Mouse (Mus musculus) lung, embryonic 15.5 days (tissue): ENCODE results near the gene Cd164. TPM values are rescaled to one million over a fixed set of nuclear protein-coding genes. Genes with fewer than 3 reads are reported as not detected.

Experiments
- ATAC-seq: fragments of 200-750 bp; cut with Nextera tagmentation; 2 replicates; pipeline ENCODE4 v1.8.0; 2017; ENCODE audit warnings: moderate number of reproducible peaks, borderline replicate concordance; ENCODE audit not compliant: low FRiP score, low TSS enrichment; ENCODE audit errors: extremely low read depth
- H3K27ac ChIP-seq: fragments of 300-500 bp; sonication (generic); 2 replicates; pipeline ENCODE4 v1.5.1; 2015; ENCODE audit warnings: moderate library complexity, mild to moderate bottlenecking, inconsistent platforms
- H3K27me3 ChIP-seq: fragments of 300-500 bp; sonication (generic); 2 replicates; pipeline ENCODE4 v1.6.1; 2015; ENCODE audit warnings: inconsistent platforms
- H3K36me3 ChIP-seq: fragments of 300-500 bp; sonication (generic); 2 replicates; pipeline ENCODE4 v1.6.1; 2015; ENCODE audit warnings: inconsistent platforms
- H3K4me1 ChIP-seq: fragments of 300-500 bp; sonication (generic); 2 replicates; pipeline ENCODE4 v1.6.1; 2015; ENCODE audit warnings: inconsistent platforms
- H3K4me2 ChIP-seq: fragments of 300-500 bp; sonication (generic); 2 replicates; pipeline ENCODE4 v1.6.1; 2015; ENCODE audit warnings: inconsistent platforms, mild to moderate bottlenecking, moderate library complexity
- H3K4me3 ChIP-seq: fragments of 300-500 bp; sonication (generic); 2 replicates; pipeline ENCODE4 v1.5.1; 2015; ENCODE audit warnings: mild to moderate bottlenecking, inconsistent platforms
- H3K9ac ChIP-seq: fragments of 300-500 bp; sonication (generic); 2 replicates; pipeline ENCODE4 v1.6.1; 2015; ENCODE audit warnings: inconsistent platforms
- H3K9me3 ChIP-seq: fragments of 300-500 bp; sonication (generic); 2 replicates; pipeline ENCODE4 v1.6.1; 2016; ENCODE audit warnings: inconsistent platforms
- WGBS: fragments of 180-500 bp; shearing (Covaris S2); methylation state at CpG from one replicate; pipeline ENCODE4 v1.1.7; 2015; 5-methylcytosine and 5-hydroxymethylcytosine counted together
- polyA plus RNA-seq: library from polyadenylated mRNA; unstranded; fragments of >200 nt; fragmentation: Nextera tagmentation; extraction: Ambion mirVana; gene quantifications from 2 replicates; pipeline ENCODE4 v1.2.1, GENCODE M21; 2015

Gene Cd164
- polyA plus RNA-seq, result 171 and 176 TPM in 2 replicates

DNA sequence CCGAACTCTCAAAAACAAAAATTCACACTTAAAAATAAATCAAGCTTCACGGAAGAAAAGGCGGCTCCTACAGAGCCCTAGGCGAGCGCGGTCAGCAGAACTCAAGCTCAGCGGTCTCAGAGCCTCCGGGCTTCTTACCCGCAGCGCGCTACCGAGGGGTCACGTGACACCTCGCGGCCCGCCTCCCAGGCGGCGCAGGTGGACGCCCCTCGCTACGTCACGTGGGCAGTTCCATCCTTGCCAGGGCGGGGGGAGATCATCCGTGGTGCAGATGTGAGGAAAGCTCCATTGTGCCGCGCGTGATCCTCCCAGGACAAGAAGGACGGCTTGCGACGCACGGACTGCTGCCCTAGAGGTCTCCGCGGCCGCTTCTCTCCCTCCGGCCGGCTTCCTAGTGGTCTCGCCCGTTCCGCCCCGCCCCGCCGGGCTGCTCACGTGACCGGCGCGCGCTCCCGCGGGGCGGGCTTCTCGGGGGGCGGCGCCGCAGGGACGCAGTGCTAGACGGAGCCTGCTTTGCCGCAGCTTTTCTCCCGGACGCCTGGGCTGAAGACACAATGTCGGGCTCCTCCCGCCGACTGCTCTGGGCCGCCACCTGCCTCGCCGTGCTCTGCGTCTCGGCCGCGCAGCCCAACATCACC, at the start of gene Cd164:
Cd164 (plus strand) TSS at position 434 of the 638 bp plus-strand sequence.
- Histone ChIP-seq H3K4me2 (peak within 1 kb of the TSS; percentile 77), H3K27ac (peak within 1 kb of the TSS; percentile 97), H3K36me3 (no peaks in the 10 kb centered on the region), H3K4me1 (peaks cover 31% of the 10 kb centered on the region), H3K9me3 (no peaks in the 10 kb centered on the region), H3K4me3 (peak within 1 kb of the TSS; percentile 98), H3K9ac (peak within 1 kb of the TSS; percentile 95), H3K27me3 (no peaks in the 10 kb centered on the region)
- peak; percentile 94 for ATAC-seq
- WGBS, result under 1% methylated on average over 67 of the region's 69 CpGs

GRCm38 (mm10) chr10:41470693-41471092, 48.5 kb upstream of the Cd164 start:
- WGBS, result 74% methylated on average over 3 of the region's 3 CpGs
- no peaks in the 10 kb centered on the region for H3K27me3 ChIP-seq
- H3K27ac ChIP-seq, result no peak overlapping the region
- H3K36me3 ChIP-seq, result 0 out of 2 replicates have a peak, but pooled peaks cover 1% of the 10 kb centered on the region
- no peak overlapping the region for H3K9ac ChIP-seq
- H3K4me2 ChIP-seq, result no peak overlapping the region
- no peak for ATAC-seq
- H3K9me3 ChIP-seq, result no peaks in the 10 kb centered on the region
- no peak overlapping the region for H3K4me3 ChIP-seq
- H3K4me1 ChIP-seq, result peaks cover 26% of the 10 kb centered on the region

DNA sequence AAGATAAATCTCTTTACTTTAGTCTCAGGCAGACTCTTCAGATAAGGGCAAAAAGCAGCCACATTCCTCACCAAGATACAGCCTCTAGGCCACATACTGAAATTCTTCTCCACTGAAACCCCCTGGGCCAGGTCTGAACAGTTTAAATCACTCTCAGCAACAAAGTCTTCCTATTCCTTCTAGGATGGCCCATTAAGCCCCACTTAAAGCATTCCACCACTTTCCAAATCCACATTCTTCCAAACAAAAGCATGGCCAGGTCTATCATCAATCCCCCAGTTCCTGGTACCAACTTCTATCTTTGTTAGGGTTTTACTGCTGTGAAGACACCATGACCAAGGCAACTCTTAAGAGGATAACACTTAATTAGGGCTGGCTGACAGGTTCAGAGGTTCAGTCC, 46.7 kb upstream of the Cd164 start:
- Histone ChIP-seq H3K36me3 (no peaks in the 10 kb centered on the region), H3K27ac (0 out of 2 replicates have a peak overlapping the region, but pooled peaks have one; percentile 12), H3K4me3 (no peak overlapping the region), H3K27me3 (no peaks in the 10 kb centered on the region), H3K9me3 (no peaks in the 10 kb centered on the region), H3K4me1 (peaks cover 30% of the 10 kb centered on the region), H3K9ac (no peak overlapping the region), H3K4me2 (no peak overlapping the region)
- no peak for ATAC-seq

- no peaks in the 10 kb centered on the region for H3K27me3 ChIP-seq
- H3K36me3 ChIP-seq, result no peaks in the 10 kb centered on the region
- ATAC-seq, result no peak
- H3K9ac ChIP-seq, result no peak overlapping the region
- no peak overlapping the region for H3K4me3 ChIP-seq
- H3K4me1 ChIP-seq, result peaks cover 33% of the 10 kb centered on the region
- H3K4me2 ChIP-seq, result no peak overlapping the region
- no peaks in the 10 kb centered on the region for H3K9me3 ChIP-seq
- 0 out of 2 replicates have a peak overlapping the region, but pooled peaks have one; percentile 12 for H3K27ac ChIP-seq
- WGBS, result 72% methylated on average over 5 of the region's 5 CpGs
Observed at GRCm38 (mm10) chr10:41472962-41473481, 46.2 kb upstream of the Cd164 start.

- WGBS, result 48% methylated on average over 6 of the region's 6 CpGs
- Histone ChIP-seq H3K4me3 (no peak overlapping the region), H3K4me2 (no peak overlapping the region), H3K9me3 (no peaks in the 10 kb centered on the region), H3K27me3 (no peaks in the 10 kb centered on the region), H3K9ac (no peak overlapping the region), H3K27ac (peak overlapping the region; percentile 92; the same call in 1 of the 2 replicates), H3K4me1 (peaks cover 40% of the 10 kb centered on the region), H3K36me3 (peaks cover 3% of the 10 kb centered on the region; the same call in 1 of the 2 replicates)
- ATAC-seq, result no peak
Observed at GRCm38 (mm10) chr10:41473782-41474468, 45.3 kb upstream of the Cd164 start.

DNA sequence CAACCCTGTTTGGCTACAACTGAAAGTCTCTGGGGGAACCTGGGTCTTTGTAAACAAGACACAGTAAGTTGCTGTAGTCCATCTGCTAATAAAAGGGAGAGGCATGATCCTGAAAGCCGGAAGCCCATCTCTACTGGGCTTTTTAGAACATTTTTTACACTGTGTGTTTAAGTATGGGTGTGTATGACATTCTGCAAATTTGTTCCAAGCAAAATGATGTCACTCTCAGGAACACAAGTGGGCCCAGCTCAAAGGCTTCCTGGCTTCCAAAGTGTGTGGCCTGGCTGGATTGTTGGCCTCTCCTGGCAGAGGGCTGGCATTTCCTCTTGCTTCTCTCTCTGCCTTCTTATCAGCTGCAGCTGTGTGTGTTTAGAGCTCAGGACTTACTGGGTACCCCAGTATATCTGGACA, 44.2 kb upstream of the Cd164 start:
- no peak overlapping the region for H3K4me3 ChIP-seq
- H3K36me3 ChIP-seq, result peaks cover 13% of the 10 kb centered on the region; the same call in 1 of the 2 replicates
- no peaks in the 10 kb centered on the region for H3K27me3 ChIP-seq
- H3K9me3 ChIP-seq, result no peaks in the 10 kb centered on the region
- peaks cover 49% of the 10 kb centered on the region for H3K4me1 ChIP-seq
- H3K4me2 ChIP-seq, result peak overlapping the region; percentile 86
- WGBS, result 20% methylated on average over 1 of the region's 1 CpGs
- no peak overlapping the region for H3K9ac ChIP-seq
- no peak for ATAC-seq
- H3K27ac ChIP-seq, result peak overlapping the region; percentile 92

DNA sequence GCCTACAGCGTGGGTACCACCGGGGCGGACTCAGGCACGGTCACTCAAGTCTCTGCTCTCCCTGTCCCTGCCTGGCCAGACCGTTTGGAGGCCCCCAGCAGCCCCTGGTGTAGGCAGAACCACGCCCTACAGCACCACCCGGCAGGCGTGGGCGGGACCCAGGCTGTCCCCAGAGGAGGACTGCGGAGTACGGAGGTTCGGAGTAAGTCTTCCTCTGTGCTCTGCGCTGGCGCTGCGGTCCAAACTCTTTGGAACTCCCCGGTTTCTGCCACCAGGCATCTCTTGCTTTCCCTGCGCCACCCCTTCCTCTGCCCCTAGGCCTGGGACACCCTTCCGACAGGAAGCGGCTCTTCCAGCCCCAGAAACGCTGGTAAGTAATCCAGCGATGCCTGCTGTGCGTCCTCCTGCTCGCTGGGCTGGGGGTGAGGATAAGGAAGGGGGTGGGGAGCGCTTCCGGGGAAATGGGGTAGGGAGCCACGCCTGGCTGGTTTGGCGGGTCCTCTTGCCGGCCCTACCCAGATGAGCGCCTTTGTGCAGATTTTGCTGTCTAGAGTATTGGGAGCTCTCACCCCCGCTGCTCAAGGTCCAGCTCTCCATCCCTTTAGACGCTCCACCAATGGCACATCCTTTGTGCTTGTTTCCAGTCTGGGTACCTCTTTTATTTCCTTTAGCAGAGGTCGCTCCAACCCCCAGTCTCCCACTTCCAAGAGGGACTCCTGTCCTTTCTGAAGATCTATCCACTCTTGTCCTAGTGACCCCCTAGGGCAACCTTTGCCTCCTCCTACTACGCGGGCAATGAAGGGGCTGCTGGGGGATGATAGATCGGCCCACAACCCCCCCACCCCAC, 42.8 kb upstream of the Cd164 start, which contains the start of gene Mical1:
Mical1 (plus strand) TSS at position 144 of the 847 bp plus-strand sequence.
- H3K9me3 ChIP-seq, result no peaks in the 10 kb centered on the region
- H3K4me3 ChIP-seq, result peak within 1 kb of the TSS; percentile 62
- WGBS, result 1% methylated on average over 33 of the region's 35 CpGs
- H3K4me1 ChIP-seq, result peaks cover 59% of the 10 kb centered on the region
- peak; percentile 72 for ATAC-seq
- peaks cover 25% of the 10 kb centered on the region; the same call in 1 of the 2 replicates for H3K36me3 ChIP-seq
- H3K9ac ChIP-seq, result peak within 1 kb of the TSS; percentile 67
- H3K4me2 ChIP-seq, result peak within 1 kb of the TSS; percentile 86
- H3K27ac ChIP-seq, result peak within 1 kb of the TSS; percentile 92
- H3K27me3 ChIP-seq, result no peaks in the 10 kb centered on the region

DNA sequence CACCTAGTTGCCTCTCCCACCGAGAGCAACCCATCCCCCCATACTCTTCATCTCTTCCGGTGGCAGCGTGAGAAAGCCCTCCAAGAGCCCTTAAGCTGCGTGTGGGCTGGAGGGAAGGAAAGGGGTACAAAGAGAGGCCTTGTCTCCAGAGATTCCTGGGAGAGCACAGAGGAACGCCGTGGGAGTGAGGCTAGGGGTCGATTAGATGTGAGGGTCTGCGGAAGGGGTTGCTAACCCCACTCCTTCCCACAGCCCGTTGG, 42.3 kb upstream of the Cd164 start:
- H3K4me1 ChIP-seq, result peaks cover 59% of the 10 kb centered on the region
- H3K27me3 ChIP-seq, result no peaks in the 10 kb centered on the region
- H3K4me2 ChIP-seq, result peak overlapping the region; percentile 86
- peak; percentile 17 for ATAC-seq
- peaks cover 25% of the 10 kb centered on the region; the same call in 1 of the 2 replicates for H3K36me3 ChIP-seq
- H3K27ac ChIP-seq, result peak overlapping the region; percentile 92
- H3K9ac ChIP-seq, result peak overlapping the region; percentile 67
- H3K4me3 ChIP-seq, result peak overlapping the region; percentile 62
- under 1% methylated on average over 9 of the region's 9 CpGs for WGBS
- no peaks in the 10 kb centered on the region for H3K9me3 ChIP-seq

DNA sequence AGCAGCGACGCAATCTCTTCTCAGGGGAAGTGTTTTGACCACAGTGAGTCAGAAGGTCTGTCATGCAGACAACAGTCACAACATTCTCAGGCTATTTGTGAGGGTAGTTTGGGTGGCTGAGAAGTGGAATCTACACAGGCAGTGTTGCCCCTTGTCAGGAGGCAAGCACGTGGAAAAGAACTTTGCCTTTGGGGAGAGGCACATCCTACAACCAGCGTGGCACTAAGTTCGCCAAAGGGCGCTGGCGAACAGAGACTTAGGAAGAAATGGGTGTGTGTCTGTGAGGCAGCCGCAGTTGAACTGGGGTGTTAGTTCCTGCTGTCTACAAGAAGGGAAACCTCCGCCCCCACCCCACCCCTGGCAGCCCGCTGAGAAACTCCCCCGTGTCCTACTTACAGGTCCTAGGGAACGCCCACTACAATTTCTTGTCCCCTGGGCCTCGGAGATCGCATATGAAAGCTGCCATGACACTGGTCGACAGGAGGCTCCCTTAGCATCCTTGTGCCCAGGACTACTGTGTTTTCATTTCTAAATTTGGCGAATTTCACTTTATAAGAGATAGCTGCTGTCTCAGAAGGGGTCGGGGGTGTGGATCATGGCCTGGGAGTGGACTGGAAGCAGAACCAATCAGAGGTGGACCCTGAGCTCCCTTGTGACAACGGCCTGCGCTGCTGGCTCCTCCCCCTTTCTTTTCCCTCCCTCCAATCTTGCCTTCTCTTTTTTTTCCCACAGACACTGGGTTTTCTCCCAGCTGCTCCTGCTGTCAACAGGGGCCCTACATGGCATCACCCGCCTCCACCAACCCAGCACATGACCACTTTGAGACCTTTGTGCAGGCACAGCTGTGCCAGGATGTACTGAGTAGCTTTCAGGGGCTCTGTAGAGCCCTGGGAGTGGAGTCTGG, 41.7 kb upstream of the Cd164 start:
- WGBS, result 2% methylated on average over 20 of the region's 20 CpGs
- Histone ChIP-seq H3K9me3 (no peaks in the 10 kb centered on the region), H3K9ac (peak overlapping the region; percentile 67), H3K4me2 (peak overlapping the region; percentile 86), H3K27me3 (no peaks in the 10 kb centered on the region), H3K27ac (peak overlapping the region; percentile 92), H3K36me3 (peaks cover 28% of the 10 kb centered on the region), H3K4me3 (peak overlapping the region; percentile 62), H3K4me1 (peaks cover 59% of the 10 kb centered on the region)
- ATAC-seq, result peak; percentile 85

GRCm38 (mm10) chr10:41479961-41480360, 39.3 kb upstream of the Cd164 start:
- Histone ChIP-seq H3K4me3 (no peak overlapping the region), H3K4me1 (peaks cover 41% of the 10 kb centered on the region), H3K27ac (no peak overlapping the region), H3K9me3 (no peaks in the 10 kb centered on the region), H3K27me3 (no peaks in the 10 kb centered on the region), H3K4me2 (no peak overlapping the region), H3K9ac (no peak overlapping the region), H3K36me3 (peaks cover 52% of the 10 kb centered on the region)
- 68% methylated on average over 3 of the region's 3 CpGs for WGBS
- ATAC-seq, result no peak
